24 mouse cellular contexts compared by ENCODE assay signal in genomic region chr6:21502921-21503320, GRCm38 (mm10).
A peak's percentile ranks its signal among the peaks of the same experiment; 100 is the strongest.
DNase-seq lines count a peak whose midpoint lies in the region; ATAC-seq and TF ChIP-seq lines count a peak whose summit lies in the region.
"Had no signal": no experiment of that assay in that cellular context is flagged by ENCODE, and none has a peak within 500 bp of the region (broad histone marks: within the 10 kb centered on the region; RNA-seq: fewer than 3 reads in every experiment).

No protein-coding gene starts in this region.

- no peak overlapping the region for H3K9ac ChIP-seq in intestine, embryonic 15.5 days
- no peak overlapping the region for H3K9ac ChIP-seq in intestine, embryonic 16.5 days (ENCODE audit: low read depth, low read length)
- no peak overlapping the region for H3K9ac ChIP-seq in intestine, postnatal 0 days (ENCODE audit: low read depth, low read length)
- H3K9ac ChIP-seq: embryonic facial prominence, embryonic 12.5 days; forebrain, embryonic 13.5 days; forebrain, embryonic 15.5 days had no signal

- H3K9me3 ChIP-seq in intestine, embryonic 15.5 days = no peaks in the 10 kb centered on the region
- no peaks in the 10 kb centered on the region for H3K9me3 ChIP-seq in intestine, embryonic 16.5 days (ENCODE audit: control insufficient read depth, low read length)
- no peaks in the 10 kb centered on the region for H3K9me3 ChIP-seq in intestine, postnatal 0 days (ENCODE audit: control insufficient read depth)
- H3K9me3 ChIP-seq: embryonic facial prominence, embryonic 10.5 days; embryonic facial prominence, embryonic 12.5 days; forebrain, embryonic 13.5 days; forebrain, embryonic 15.5 days; G1E had no signal

- H3K36me3 ChIP-seq in intestine, embryonic 15.5 days = no peaks in the 10 kb centered on the region
- H3K36me3 ChIP-seq in intestine, embryonic 16.5 days (ENCODE audit: control insufficient read depth, insufficient read depth, low read length) = no peaks in the 10 kb centered on the region
- H3K36me3 ChIP-seq in intestine, postnatal 0 days (ENCODE audit: control insufficient read depth, insufficient read depth) = no peaks in the 10 kb centered on the region
- H3K36me3 ChIP-seq: embryonic facial prominence, embryonic 10.5 days; embryonic facial prominence, embryonic 12.5 days; forebrain, embryonic 15.5 days; G1E had no signal

- intact Hi-C loops in left cerebral cortex, adult 2 months (cut with DNase I) = no loop called here

- no peaks in the 10 kb centered on the region for H3K27me3 ChIP-seq in intestine, embryonic 15.5 days (replicated peaks)
- no peaks in the 10 kb centered on the region for H3K27me3 ChIP-seq in intestine, embryonic 16.5 days (replicated peaks; ENCODE audit: control insufficient read depth, insufficient read depth, low read length)
- no peaks in the 10 kb centered on the region for H3K27me3 ChIP-seq in intestine, postnatal 0 days (replicated peaks; ENCODE audit: control insufficient read depth, insufficient read depth, low read length)
- H3K27me3 ChIP-seq: CH12.LX; embryonic facial prominence, embryonic 12.5 days; forebrain, embryonic 13.5 days; forebrain, embryonic 15.5 days; Patski had no signal

- no peak for TF ChIP-seq CTCF in intestine, postnatal 0 days (IDR thresholded peaks at IDR 0.05; ENCODE audit: low read depth)
- TF ChIP-seq CTCF in left cerebral cortex, adult 2 months (IDR thresholded peaks at IDR 0.05) = no peak

- peak; percentile 36; the same call in 1 of the 2 replicates for ATAC-seq in intestine, embryonic 15.5 days
- no peak for ATAC-seq in intestine, embryonic 16.5 days
- peak; percentile 38; the same call in 1 of the 2 replicates for ATAC-seq in intestine, postnatal 0 days
- ATAC-seq: activated CD4-positive, CD25-positive, alpha-beta regulatory T cell, adult 4 months; CD4-positive, CD25-positive, alpha-beta regulatory T cell, adult 4 months; forebrain, embryonic 13.5 days; forebrain, embryonic 15.5 days; Patski had no signal

- H3K4me1 ChIP-seq in intestine, embryonic 15.5 days (replicated peaks) = no peaks in the 10 kb centered on the region
- no peaks in the 10 kb centered on the region for H3K4me1 ChIP-seq in intestine, embryonic 16.5 days (ENCODE audit: control insufficient read depth, insufficient read depth, low read length)
- H3K4me1 ChIP-seq in intestine, postnatal 0 days (replicated peaks; ENCODE audit: control insufficient read depth, insufficient read depth, low read length) = no peaks in the 10 kb centered on the region
- H3K4me1 ChIP-seq: embryonic facial prominence, embryonic 10.5 days; embryonic facial prominence, embryonic 12.5 days; forebrain, embryonic 13.5 days; forebrain, embryonic 15.5 days had no signal

- no peak overlapping the region for H3K4me2 ChIP-seq in intestine, embryonic 15.5 days (replicated peaks)
- H3K4me2 ChIP-seq in intestine, embryonic 16.5 days (ENCODE audit: low read depth, low read length) = no peak overlapping the region
- no peak overlapping the region for H3K4me2 ChIP-seq in intestine, postnatal 0 days (replicated peaks; ENCODE audit: low read depth)
- H3K4me2 ChIP-seq: embryonic facial prominence, embryonic 12.5 days; forebrain, embryonic 13.5 days; forebrain, embryonic 15.5 days had no signal

- peak; percentile 38 for DNase-seq in forelimb bud, embryonic 11.5 days (ENCODE audit: low read depth, low spot score)
- DNase-seq in lung, adult 18-20 months = no peak
- no peak for DNase-seq in left cerebral cortex, adult 2 months (ENCODE audit: extremely low spot score in 1 of 2, low spot score in 2 of 2)
- DNase-seq: adrenal gland, adult 8-10 months; adrenal gland, postnatal 14 days; adrenal gland, postnatal 36 days; B cell, adult 2 months; cerebellum, adult 11-12 months; cerebellum, adult 2 months; cerebellum, adult 9-10 months; cerebellum, postnatal 10 days; cerebellum, postnatal 25 days had no signal

- WGBS in intestine, embryonic 15.5 days = 81% methylated on average over 1 of the region's 1 CpGs
- 75% methylated on average over 1 of the region's 1 CpGs for WGBS in intestine, embryonic 16.5 days
- 69% methylated on average over 1 of the region's 1 CpGs for WGBS in intestine, postnatal 0 days

- H3K27ac ChIP-seq in intestine, embryonic 15.5 days = no peak overlapping the region
- H3K27ac ChIP-seq in intestine, embryonic 16.5 days (ENCODE audit: low read length) = no peak overlapping the region
- H3K27ac ChIP-seq in intestine, postnatal 0 days (ENCODE audit: low read depth, low read length) = no peak overlapping the region
- H3K27ac ChIP-seq in left cerebral cortex, adult 2 months = no peak overlapping the region
- H3K27ac ChIP-seq: embryonic facial prominence, embryonic 10.5 days; embryonic facial prominence, embryonic 12.5 days; forebrain, embryonic 13.5 days; forebrain, embryonic 15.5 days had no signal

- H3K4me3 ChIP-seq in intestine, embryonic 15.5 days (replicated peaks) = no peak overlapping the region
- no peak overlapping the region for H3K4me3 ChIP-seq in intestine, embryonic 16.5 days (ENCODE audit: low read length)
- H3K4me3 ChIP-seq in intestine, postnatal 0 days (ENCODE audit: low read depth, low read length) = no peak overlapping the region
- no peak overlapping the region for H3K4me3 ChIP-seq in left cerebral cortex, adult 2 months
- H3K4me3 ChIP-seq: embryonic facial prominence, embryonic 10.5 days; embryonic facial prominence, embryonic 12.5 days; forebrain, embryonic 13.5 days; forebrain, embryonic 15.5 days had no signal
